Mouse (Mus musculus): ENCODE measurements at regions not wholly inside any gene's neighbourhood (a gene's known extent, or its start where the extent isn't known, plus 50 kb on each side); places are given as distances from the start of the nearest gene placed in this dataset.

DNA sequence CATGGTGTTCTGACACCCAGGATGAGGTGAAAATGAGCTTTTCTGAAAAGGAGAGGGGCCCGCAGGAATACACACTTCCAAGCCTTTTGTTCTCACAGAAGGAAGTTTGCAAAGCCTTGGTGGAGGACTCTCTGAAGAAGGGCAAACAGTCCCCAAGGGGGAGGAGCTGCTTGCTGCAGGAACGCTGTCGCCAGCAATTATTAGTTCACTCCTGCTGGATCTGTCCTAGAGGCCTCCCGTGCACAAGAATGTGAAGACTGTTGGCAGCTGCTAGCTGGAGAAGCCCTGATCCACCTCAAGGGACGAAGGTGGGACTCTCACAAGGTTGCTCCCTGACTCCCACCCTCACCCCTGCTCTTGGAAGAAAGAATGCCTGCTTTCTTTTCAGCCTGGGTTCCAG is 85.6 kb upstream of the Olfm4 start:
- no peak for TF ChIP-seq EP300 (IDR thresholded peaks at IDR 0.05; ENCODE audit: low read depth)
- no peak for TF ChIP-seq CTCF (IDR thresholded peaks at IDR 0.05; ENCODE audit: low read depth)

Measured in heart, postnatal 0 days (tissue).